Mouse (Mus musculus): ENCODE results near the gene Fam136a.

The Fam136a gene

DNA sequence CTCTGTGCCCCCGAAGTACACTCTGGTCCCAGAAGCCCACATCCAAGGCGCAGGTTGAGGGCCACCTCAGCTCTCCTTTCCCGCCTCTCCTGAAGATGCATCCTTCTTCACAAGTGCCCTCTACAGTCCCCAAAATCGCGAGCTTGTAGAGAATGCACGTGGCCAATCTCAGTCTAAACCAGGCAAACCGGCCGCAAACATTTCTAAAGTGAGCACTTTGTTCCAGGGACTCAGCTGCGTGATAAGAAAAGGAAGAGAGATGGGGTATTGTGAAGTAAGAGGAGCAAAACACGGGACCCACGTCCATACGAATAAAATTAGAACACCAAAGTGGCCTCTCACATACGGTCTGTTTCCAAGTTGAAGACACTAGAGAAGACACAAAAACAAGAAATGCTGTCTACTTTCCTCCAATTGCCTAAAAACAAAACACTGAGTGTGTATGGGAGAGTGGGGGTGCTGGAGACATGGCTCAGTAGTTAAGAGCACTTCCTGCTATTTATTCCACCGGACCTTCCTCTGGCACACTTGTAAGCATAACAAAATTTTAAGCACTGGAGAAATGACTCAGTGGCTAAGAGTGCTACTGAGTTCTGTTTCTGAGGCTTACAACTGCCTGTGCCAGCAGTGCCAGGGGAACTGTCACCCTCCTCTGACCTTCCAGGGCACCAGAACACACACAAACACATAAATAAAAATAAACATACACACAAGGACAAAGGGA is 32.0 kb downstream of the Fam136a start:
- no peak for DNase-seq (ENCODE audit: low spot score in 2 of 2)

DNA sequence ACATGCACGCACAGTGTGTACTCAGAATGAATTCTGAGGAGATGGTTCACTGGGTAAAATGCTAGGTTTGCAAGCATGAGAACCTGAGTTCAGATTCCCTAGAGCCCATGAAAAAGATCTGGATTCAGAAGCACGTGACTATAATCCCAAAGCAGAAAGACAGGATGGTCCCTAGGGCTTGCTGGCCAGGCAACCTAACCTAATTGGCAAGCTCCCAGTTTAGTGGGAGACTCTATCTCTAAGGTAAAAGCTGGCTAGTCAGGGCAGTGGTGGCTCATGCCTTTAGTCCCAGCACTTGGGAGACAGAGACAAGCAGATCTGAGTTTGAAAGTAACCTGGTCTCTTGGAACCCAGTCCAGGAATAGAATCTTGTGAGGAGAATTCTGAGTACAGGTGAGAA is 33.5 kb downstream of the Fam136a start:
- no peak for DNase-seq (ENCODE audit: low spot score in 2 of 2)

DNA sequence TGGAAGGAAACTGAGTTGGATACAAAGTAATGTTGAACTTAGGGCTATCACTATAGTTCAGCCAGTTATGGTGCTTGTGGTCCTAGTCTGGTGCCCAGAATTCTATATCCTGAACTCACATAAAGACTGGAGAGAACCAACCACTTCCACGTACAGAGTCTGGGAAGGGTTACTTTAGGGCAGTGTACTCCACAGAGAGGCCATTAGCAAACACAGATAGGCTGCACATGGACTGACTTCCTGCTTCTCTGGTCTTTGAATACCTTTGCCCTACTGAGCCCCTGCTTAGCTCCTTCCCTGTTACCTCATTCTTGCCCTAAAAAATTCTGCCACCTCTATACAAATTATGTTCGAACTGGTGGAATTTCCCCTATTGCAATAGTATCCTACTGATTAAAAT is 34.5 kb downstream of the Fam136a start:
- no peak for DNase-seq (ENCODE audit: low spot score in 2 of 2)

DNA sequence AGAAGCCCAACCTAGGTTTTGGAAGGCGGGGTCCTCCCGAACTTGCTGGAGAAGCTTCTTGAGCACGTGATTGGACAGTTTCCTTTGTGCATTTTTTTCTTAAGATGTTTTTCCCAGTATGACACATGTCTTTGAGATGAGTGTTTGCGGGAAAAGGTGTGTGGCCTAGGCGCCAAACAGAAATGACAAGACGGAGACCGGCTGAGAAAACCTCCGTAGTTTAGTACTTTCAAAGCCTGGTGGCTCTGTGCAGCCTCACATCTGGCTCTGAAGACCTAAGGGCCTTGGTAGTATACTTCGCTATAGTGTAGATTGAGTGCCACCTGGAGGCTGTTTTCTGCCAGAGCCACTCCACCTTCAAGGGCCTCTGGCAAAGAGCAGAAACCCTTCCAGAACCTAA is 35.5 kb downstream of the Fam136a start:
- DNase-seq (ENCODE audit: low spot score in 2 of 2), result peak; percentile 48 to 70

DNA sequence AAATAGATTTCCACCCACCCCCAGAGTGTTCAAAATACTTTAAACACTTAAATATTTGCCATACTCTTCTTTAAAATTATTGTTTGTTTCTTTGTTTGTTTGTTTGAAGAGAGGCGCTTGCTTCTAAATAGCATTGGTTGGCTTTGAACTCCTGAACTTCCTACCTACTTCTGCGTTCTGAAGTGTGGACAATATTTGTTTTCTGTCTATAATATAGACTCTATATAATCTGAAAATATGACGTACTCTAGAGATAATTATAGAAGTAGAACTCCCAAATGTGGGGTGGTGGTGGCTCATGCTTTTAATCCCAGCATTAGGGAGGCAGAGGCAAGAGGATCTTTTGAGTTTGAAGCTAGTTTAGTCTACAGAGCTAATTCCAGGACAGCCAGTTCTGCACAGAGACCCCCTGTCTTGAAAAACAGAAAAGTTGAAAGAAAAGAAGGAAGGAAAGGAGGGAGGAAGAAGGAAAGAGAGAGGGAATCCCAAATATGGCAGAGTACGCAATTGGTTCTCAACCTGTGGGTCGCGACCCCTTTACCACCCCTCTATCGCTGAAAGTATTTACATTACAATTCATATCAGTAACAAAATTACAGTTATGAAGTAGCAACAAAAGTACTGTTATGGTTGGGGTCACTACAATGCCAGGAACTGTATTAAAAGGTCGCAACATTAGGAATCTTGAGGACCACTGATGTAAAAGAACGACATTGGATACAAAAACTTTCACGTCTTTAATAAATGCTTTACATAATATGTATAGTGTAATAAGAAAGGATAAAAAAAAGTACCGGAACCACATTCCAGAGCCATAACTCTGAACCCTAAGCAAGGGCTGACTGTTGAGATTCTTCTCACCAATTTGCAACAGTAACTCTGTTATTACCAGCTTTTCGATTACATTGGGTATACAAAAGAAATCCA is 37.5 kb downstream of the Fam136a start:
- DNase-seq (ENCODE audit: low spot score in 2 of 2), result no peak

DNA sequence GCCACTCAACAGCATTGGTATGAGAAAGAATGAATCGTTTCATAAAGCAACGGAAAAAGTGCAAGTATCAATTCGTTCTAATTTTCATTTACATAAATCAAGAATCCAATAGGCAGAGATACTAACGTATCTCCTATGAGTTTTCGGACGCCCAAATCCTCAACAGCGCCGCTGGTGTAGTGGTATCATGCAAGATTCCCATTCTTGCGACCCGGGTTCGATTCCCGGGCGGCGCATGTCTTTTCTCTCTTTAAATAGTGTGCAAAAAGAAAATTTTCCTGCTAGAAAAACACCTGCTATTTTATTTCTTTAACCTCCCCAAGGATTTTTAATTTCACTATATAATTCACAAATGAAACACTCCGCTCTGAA is 38.3 kb downstream of the Fam136a start:
- peak; percentile 69 to 77 for DNase-seq (ENCODE audit: low spot score in 2 of 2)

DNA sequence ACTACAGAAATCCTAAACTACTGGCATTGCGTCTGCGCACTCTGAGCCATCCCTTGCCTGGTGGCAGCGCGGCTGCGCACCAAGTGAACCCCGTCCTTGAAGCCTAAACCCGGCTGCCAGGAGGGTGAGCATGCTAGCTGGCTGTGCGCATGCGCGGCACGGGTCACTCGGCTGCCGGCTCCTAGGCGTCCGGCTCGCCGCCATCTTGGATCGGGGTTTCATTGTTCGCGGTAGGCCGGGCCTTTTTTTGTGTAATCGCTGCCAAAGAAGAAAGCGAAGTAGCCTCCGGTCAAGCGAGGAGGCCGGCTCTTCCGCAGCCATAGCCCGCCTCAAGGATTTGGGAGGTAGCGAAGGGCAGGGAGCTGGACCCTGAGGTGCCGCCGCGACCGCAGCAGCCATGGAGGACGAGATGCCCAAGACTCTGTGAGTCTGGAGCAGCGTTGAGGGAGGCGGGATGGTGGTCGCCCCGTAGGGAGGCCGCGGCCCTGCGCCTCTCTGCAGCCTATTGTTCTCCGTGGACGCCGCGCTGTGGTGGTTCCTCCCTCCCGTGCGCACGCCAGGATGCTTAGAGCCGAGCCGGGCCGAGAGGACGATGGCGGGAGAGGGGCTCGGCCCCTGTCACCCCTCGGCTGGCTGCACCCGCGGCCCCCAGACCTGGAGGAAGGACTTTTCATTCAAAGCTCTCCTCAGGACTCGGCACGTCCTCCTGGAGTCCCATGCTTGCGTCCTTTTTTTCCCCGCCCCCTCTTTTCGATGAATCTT is 38.8 kb downstream of the Fam136a start, which contains the start of gene Tia1:
Gene Tia1, plus strand, starts transcription at position 120 of the 762 bp plus-strand sequence.
- peak; percentile 90 to 93 for DNase-seq (ENCODE audit: low spot score in 2 of 2)

DNA sequence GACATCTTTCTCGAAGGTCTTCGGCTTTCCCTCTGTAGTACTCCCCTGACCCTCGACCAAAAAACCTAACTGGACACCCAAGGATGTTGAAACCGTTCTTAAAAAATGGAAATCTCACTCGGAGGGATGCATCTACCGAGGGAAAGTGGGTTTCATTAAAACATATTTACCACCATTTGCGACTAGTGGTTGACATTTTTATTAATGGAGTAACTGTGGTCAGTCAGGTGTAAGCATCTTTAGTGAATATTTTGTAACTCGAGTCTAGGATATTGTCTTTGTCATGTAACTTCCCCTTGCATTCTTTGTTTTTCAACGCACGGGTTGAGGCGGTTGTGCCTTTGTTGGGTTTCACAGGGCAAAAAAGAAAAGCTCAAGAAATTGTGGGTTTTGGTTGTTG is 39.5 kb downstream of the Fam136a start:
- no peak for DNase-seq (ENCODE audit: low spot score in 2 of 2)

DNA sequence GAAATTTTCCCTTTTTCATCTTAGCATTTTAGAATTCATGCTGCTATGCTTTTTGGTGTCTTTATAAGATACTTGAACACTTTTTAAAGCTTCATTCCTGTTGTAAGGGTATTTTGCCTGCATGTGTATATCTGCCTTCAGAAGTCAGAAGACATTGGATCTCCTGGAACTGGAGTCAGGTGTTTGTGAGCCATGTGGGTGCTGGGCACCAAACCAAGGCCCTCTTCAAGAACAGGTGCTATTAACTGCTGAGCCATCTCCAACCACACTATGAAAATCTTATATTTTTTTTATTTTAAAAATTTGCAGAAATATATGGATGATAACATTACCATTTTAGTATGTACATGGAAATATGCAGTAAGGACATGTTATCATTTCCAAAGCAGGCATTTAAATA is 40.9 kb downstream of the Fam136a start:
- DNase-seq (ENCODE audit: low spot score in 2 of 2), result no peak

DNA sequence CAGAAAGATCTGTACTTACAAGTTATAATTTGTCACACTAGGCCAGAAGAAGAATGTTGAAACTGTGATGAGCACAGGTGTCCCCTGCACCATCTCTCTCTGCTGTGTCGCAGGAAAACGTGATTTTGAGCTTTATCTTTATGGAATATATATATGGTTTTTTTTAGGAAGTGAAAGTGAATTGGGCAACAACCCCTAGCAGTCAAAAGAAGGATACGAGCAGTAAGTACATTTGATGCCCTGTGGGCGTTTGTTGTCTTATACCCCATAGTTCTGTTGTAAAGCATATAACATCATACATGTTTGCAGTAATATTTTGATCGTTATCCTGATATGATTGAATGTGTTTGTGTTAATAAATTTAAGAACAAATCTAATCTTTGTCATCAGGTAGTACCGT is 53.3 kb downstream of the Fam136a start:
- DNase-seq (ENCODE audit: low spot score in 2 of 2), result no peak

DNA sequence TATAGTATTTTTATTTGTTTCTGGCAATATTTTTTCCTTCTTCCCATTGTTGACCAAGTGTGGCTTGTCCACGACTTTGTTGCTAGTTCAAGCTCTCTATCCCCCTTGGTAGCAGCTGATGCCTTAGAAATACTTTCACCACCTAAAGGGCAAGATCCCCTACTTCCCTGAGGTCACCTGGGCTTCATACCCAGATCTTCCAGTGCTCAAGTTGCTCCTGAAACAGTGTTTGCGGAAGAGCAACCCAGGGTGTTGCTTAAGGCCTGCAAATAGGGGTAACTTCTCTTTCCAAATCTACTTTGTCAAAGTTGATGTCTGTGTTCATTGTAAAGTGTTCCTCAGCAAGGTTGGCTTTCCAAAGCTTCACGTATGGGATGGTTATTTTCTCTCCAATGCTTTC is 53.8 kb downstream of the Fam136a start:
- DNase-seq (ENCODE audit: low spot score in 2 of 2), result no peak
